Mouse (Mus musculus) ovary, adult 18-20 months (tissue): Measurements from ENCODE around the gene Gdnf.

Experiments used
- DNase-seq: peaks from one replicate; pipeline ENCODE4 v3.0.0; 2022; ENCODE audit warnings: low spot score, mixed read lengths

Gdnf gene

GRCm38 (mm10) chr15:7810556-7811252 lies at the start of gene Gdnf:
Gdnf (plus strand) TSS chr15:7810846.
- no peak for DNase-seq

GRCm38 (mm10) chr15:7767166-7767565 lies 43.5 kb upstream of the Gdnf start:
- no peak for DNase-seq

- DNase-seq: no peak
These were observed 37.7 kb upstream of the Gdnf start for GRCm38 (mm10) chr15:7772983-7773382.

GRCm38 (mm10) chr15:7781517-7781916 lies 29.1 kb upstream of the Gdnf start:
- no peak for DNase-seq

- DNase-seq: peak; percentile 50
These were observed 730 bp upstream of the Gdnf start for GRCm38 (mm10) chr15:7809841-7810391.

- no peak for DNase-seq
These were observed 593 bp downstream of the Gdnf start for GRCm38 (mm10) chr15:7811253-7811625.

GRCm38 (mm10) chr15:7811856-7812733 lies 1.4 kb downstream of the Gdnf start:
- no peak for DNase-seq

- no peak for DNase-seq
These were observed 2.4 kb downstream of the Gdnf start for GRCm38 (mm10) chr15:7812872-7813530.

- no peak for DNase-seq
These were observed 3.1 kb downstream of the Gdnf start for GRCm38 (mm10) chr15:7813531-7814370.

- DNase-seq: no peak
These were observed 3.7 kb downstream of the Gdnf start for GRCm38 (mm10) chr15:7814371-7814680.

GRCm38 (mm10) chr15:7814917-7815316 lies 4.3 kb downstream of the Gdnf start:
- DNase-seq: no peak

GRCm38 (mm10) chr15:7815521-7815944 lies 4.9 kb downstream of the Gdnf start:
- no peak for DNase-seq

GRCm38 (mm10) chr15:7823886-7824285 lies 13.2 kb downstream of the Gdnf start:
- DNase-seq: no peak

- DNase-seq: no peak
These were observed 14.9 kb downstream of the Gdnf start for GRCm38 (mm10) chr15:7825530-7825929.

GRCm38 (mm10) chr15:7835404-7835803 lies 24.8 kb downstream of the Gdnf start:
- no peak for DNase-seq

- DNase-seq: no peak
These were observed 27.6 kb downstream of the Gdnf start for GRCm38 (mm10) chr15:7838060-7838920.

- no peak for DNase-seq
These were observed 28.3 kb downstream of the Gdnf start for GRCm38 (mm10) chr15:7838921-7839309.

GRCm38 (mm10) chr15:7841664-7842063 lies 31.0 kb downstream of the Gdnf start:
- DNase-seq: no peak

- no peak for DNase-seq
These were observed 31.8 kb downstream of the Gdnf start for GRCm38 (mm10) chr15:7842398-7842797.

GRCm38 (mm10) chr15:7857418-7857817 lies 46.8 kb downstream of the Gdnf start:
- no peak for DNase-seq

GRCm38 (mm10) chr15:7858841-7859240 lies 48.2 kb downstream of the Gdnf start:
- no peak for DNase-seq
